Mouse (Mus musculus): ENCODE results near the gene Tpm1. TPM values are rescaled to one million over a fixed set of nuclear protein-coding genes. Genes with fewer than 3 reads are reported as not detected.

The Tpm1 gene
- polyA plus RNA-seq, 1 experiment from 2014 or later, result 577 TPM

- no peaks in the 10 kb centered on the region for H3K4me1 ChIP-seq (replicated peaks; ENCODE audit: insufficient read depth, low read length)
- peaks cover 73% of the 10 kb centered on the region for H3K36me3 ChIP-seq (ENCODE audit: insufficient read depth, low read length)
- ATAC-seq (replicated peaks; ENCODE audit: low FRiP score, low read depth) (no peak), DNase-seq (ENCODE audit: low spot score) (no peak)
- no peak overlapping the region for H3K4me2 ChIP-seq (ENCODE audit: low read length)
- no peak overlapping the region for H3K27ac ChIP-seq
- TF ChIP-seq CTCF (IDR thresholded peaks at IDR 0.05; ENCODE audit: low read depth), result no peak
- 86% methylated on average over 17 of the region's 17 CpGs for WGBS
- no peak overlapping the region for H3K4me3 ChIP-seq (replicated peaks; ENCODE audit: low read depth, low read length)
- H3K9me3 ChIP-seq (replicated peaks; ENCODE audit: low read length), result no peaks in the 10 kb centered on the region
- H3K9ac ChIP-seq (ENCODE audit: low read depth, low read length), result no peak overlapping the region
- no peaks in the 10 kb centered on the region for H3K27me3 ChIP-seq (ENCODE audit: insufficient read depth, low read length)
These were observed 24.1 kb downstream of the Tpm1 start for GRCm38 (mm10) chr9:67024889-67025692.

- no peak for ATAC-seq (replicated peaks; ENCODE audit: low FRiP score, low read depth)
- Histone ChIP-seq H3K4me2 (ENCODE audit: low read length) (no peak overlapping the region), H3K9me3 (replicated peaks; ENCODE audit: low read length) (no peaks in the 10 kb centered on the region), H3K36me3 (ENCODE audit: insufficient read depth, low read length) (peaks cover 58% of the 10 kb centered on the region), H3K27me3 (ENCODE audit: insufficient read depth, low read length) (no peaks in the 10 kb centered on the region), H3K4me3 (replicated peaks; ENCODE audit: low read depth, low read length) (no peak overlapping the region), H3K27ac (no peak overlapping the region), H3K4me1 (replicated peaks; ENCODE audit: insufficient read depth, low read length) (no peaks in the 10 kb centered on the region), H3K9ac (ENCODE audit: low read depth, low read length) (no peak overlapping the region)
- no peak for TF ChIP-seq CTCF (IDR thresholded peaks at IDR 0.05; ENCODE audit: low read depth)
- DNase-seq (ENCODE audit: low spot score), result no peak
- 97% methylated on average over 9 of the region's 9 CpGs for WGBS
These were observed 25.8 kb downstream of the Tpm1 start for GRCm38 (mm10) chr9:67023371-67023770.

GRCm38 (mm10) chr9:67020063-67020462 is 29.1 kb downstream of the Tpm1 start:
- Histone ChIP-seq H3K4me3 (replicated peaks; ENCODE audit: low read depth, low read length) (no peak overlapping the region), H3K27me3 (ENCODE audit: insufficient read depth, low read length) (no peaks in the 10 kb centered on the region), H3K4me2 (ENCODE audit: low read length) (no peak overlapping the region), H3K4me1 (replicated peaks; ENCODE audit: insufficient read depth, low read length) (no peaks in the 10 kb centered on the region), H3K9ac (ENCODE audit: low read depth, low read length) (no peak overlapping the region), H3K9me3 (replicated peaks; ENCODE audit: low read length) (no peaks in the 10 kb centered on the region), H3K36me3 (ENCODE audit: insufficient read depth, low read length) (peaks cover 30% of the 10 kb centered on the region), H3K27ac (no peak overlapping the region)
- ATAC-seq (replicated peaks; ENCODE audit: low FRiP score, low read depth), result no peak
- no peak for TF ChIP-seq CTCF (IDR thresholded peaks at IDR 0.05; ENCODE audit: low read depth)
- 54% methylated on average over 2 of the region's 2 CpGs for WGBS
- no peak for DNase-seq (ENCODE audit: low spot score)

GRCm38 (mm10) chr9:67013501-67013900 is 35.7 kb downstream of the Tpm1 start:
- no peak overlapping the region for H3K9ac ChIP-seq (ENCODE audit: low read depth, low read length)
- no peak overlapping the region for H3K4me2 ChIP-seq (ENCODE audit: low read length)
- H3K4me1 ChIP-seq (replicated peaks; ENCODE audit: insufficient read depth, low read length), result 0 out of 2 replicates have a peak, but pooled peaks cover 3% of the 10 kb centered on the region
- H3K27ac ChIP-seq, result no peak overlapping the region
- no peaks in the 10 kb centered on the region for H3K36me3 ChIP-seq (ENCODE audit: insufficient read depth, low read length)
- DNase-seq (ENCODE audit: low spot score) (no peak), ATAC-seq (replicated peaks; ENCODE audit: low FRiP score, low read depth) (no peak)
- H3K27me3 ChIP-seq (ENCODE audit: insufficient read depth, low read length), result no peaks in the 10 kb centered on the region
- H3K9me3 ChIP-seq (replicated peaks; ENCODE audit: low read length), result no peaks in the 10 kb centered on the region
- TF ChIP-seq CTCF (IDR thresholded peaks at IDR 0.05; ENCODE audit: low read depth), result no peak
- no peak overlapping the region for H3K4me3 ChIP-seq (replicated peaks; ENCODE audit: low read depth, low read length)
- 36% methylated on average over 2 of the region's 2 CpGs for WGBS

- ATAC-seq (replicated peaks; ENCODE audit: low FRiP score, low read depth) (no peak; the same call in 1 of the 2 replicates), DNase-seq (ENCODE audit: low spot score) (peak; percentile 69)
- H3K4me3 ChIP-seq (replicated peaks; ENCODE audit: low read depth, low read length), result no peak overlapping the region
- H3K36me3 ChIP-seq (ENCODE audit: insufficient read depth, low read length), result no peaks in the 10 kb centered on the region
- 22% methylated on average over 3 of the region's 3 CpGs for WGBS
- TF ChIP-seq CTCF (IDR thresholded peaks at IDR 0.05; ENCODE audit: low read depth), result no peak
- no peaks in the 10 kb centered on the region for H3K9me3 ChIP-seq (replicated peaks; ENCODE audit: low read length)
- no peak overlapping the region for H3K4me2 ChIP-seq (ENCODE audit: low read length)
- H3K4me1 ChIP-seq (replicated peaks; ENCODE audit: insufficient read depth, low read length), result 0 out of 2 replicates have a peak, but pooled peaks cover 3% of the 10 kb centered on the region
- H3K9ac ChIP-seq (ENCODE audit: low read depth, low read length), result no peak overlapping the region
- H3K27me3 ChIP-seq (ENCODE audit: insufficient read depth, low read length), result no peaks in the 10 kb centered on the region
- no peak overlapping the region for H3K27ac ChIP-seq
These were observed 36.7 kb downstream of the Tpm1 start for GRCm38 (mm10) chr9:67012470-67012869.

DNA sequence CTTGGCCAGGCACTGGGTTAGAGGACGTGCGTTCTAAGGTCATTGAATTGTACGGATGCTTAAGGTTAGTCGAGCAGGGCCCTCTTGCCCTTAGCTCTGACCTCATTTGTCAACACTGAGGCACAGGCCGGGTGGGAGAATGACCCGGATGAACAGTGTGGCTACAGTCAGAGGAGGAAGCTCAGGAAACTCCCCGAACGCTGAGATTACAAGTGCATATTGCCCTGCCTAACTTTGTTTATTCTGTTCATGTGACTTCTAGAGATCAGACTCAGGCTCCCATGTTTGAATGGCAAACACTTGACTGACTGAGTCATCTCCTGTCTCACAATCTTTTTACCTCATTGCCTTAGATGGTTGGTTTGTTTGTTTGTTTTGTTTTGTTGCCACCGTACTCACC is 37.7 kb downstream of the Tpm1 start:
- DNase-seq (ENCODE audit: low spot score) (no peak), ATAC-seq (replicated peaks; ENCODE audit: low FRiP score, low read depth) (no peak)
- WGBS, result 57% methylated on average over 9 of the region's 9 CpGs

More for the DNA sequence above, 37.7 kb downstream of the Tpm1 start:
- Histone ChIP-seq H3K4me3 (replicated peaks; ENCODE audit: low read depth, low read length) (no peak overlapping the region), H3K27ac (no peak overlapping the region), H3K4me2 (ENCODE audit: low read length) (no peak overlapping the region), H3K9me3 (replicated peaks; ENCODE audit: low read length) (no peaks in the 10 kb centered on the region), H3K36me3 (ENCODE audit: insufficient read depth, low read length) (no peaks in the 10 kb centered on the region), H3K4me1 (replicated peaks; ENCODE audit: insufficient read depth, low read length) (0 out of 2 replicates have a peak, but pooled peaks cover 3% of the 10 kb centered on the region), H3K27me3 (ENCODE audit: insufficient read depth, low read length) (no peaks in the 10 kb centered on the region), H3K9ac (ENCODE audit: low read depth, low read length) (no peak overlapping the region)
- no peak for TF ChIP-seq CTCF (IDR thresholded peaks at IDR 0.05; ENCODE audit: low read depth)

Measured in kidney, postnatal 0 days (tissue).